Mouse (Mus musculus) midbrain, embryonic 12.5 days (tissue): Measurements from ENCODE around the gene Cdadc1. TPM values are rescaled to one million over a fixed set of nuclear protein-coding genes. Genes with fewer than 3 reads are reported as not detected.
"Not testable (repeated sequence)": the region's sequence is repeated elsewhere in the genome, so short reads cannot be mapped to it uniquely, and the experiment has no call there.

Source experiments
- ATAC-seq: fragments of 200-750 bp; cut with Nextera tagmentation; 2 replicates; pipeline ENCODE4 v1.8.0; 2017; ENCODE audit warnings: low read depth, moderate TSS enrichment, moderate library complexity; ENCODE audit not compliant: low FRiP score
- H3K27ac ChIP-seq: fragments of 300-500 bp; sonication (generic); replicated peaks from 2 replicates; pipeline ENCODE4 v1.5.1; 2016; ENCODE audit warnings: mild to moderate bottlenecking
- H3K27me3 ChIP-seq: fragments of 300-500 bp; sonication (generic); 2 replicates; pipeline ENCODE4 v1.6.1; 2016; ENCODE audit warnings: mild to moderate bottlenecking
- H3K36me3 ChIP-seq: fragments of 300-500 bp; sonication (generic); 2 replicates; pipeline ENCODE4 v1.6.1; 2016
- H3K4me1 ChIP-seq: fragments of 300-500 bp; sonication (generic); 2 replicates; pipeline ENCODE4 v1.6.1; 2016
- H3K4me2 ChIP-seq: fragments of 300-500 bp; sonication (generic); replicated peaks from 2 replicates; pipeline ENCODE4 v1.6.1; 2016; ENCODE audit warnings: mild to moderate bottlenecking, moderate library complexity
- H3K4me3 ChIP-seq: fragments of 300-500 bp; sonication (generic); 2 replicates; pipeline ENCODE4 v1.5.1; 2016; ENCODE audit warnings: mild to moderate bottlenecking
- H3K9ac ChIP-seq: fragments of 300-500 bp; sonication (generic); replicated peaks from 2 replicates; pipeline ENCODE4 v1.6.1; 2016; ENCODE audit warnings: mild to moderate bottlenecking, moderate library complexity
- H3K9me3 ChIP-seq: fragments of 300-500 bp; sonication (generic); 2 replicates; pipeline ENCODE4 v1.6.1; 2016; ENCODE audit warnings: mild to moderate bottlenecking
- WGBS: fragments of 180-500 bp; shearing (Covaris S2); methylation state at CpG from one replicate; pipeline ENCODE4 v1.1.7; 2016; 5-methylcytosine and 5-hydroxymethylcytosine counted together
- polyA plus RNA-seq: library from polyadenylated mRNA; unstranded; fragments of >200 nt; fragmentation: Nextera tagmentation; extraction: Ambion mirVana; gene quantifications from 2 replicates; pipeline ENCODE4 v1.2.1, GENCODE M21; 2016

Gene Cdadc1
- polyA plus RNA-seq, 1 experiment from 2014 or later = 33.1 TPM

DNA sequence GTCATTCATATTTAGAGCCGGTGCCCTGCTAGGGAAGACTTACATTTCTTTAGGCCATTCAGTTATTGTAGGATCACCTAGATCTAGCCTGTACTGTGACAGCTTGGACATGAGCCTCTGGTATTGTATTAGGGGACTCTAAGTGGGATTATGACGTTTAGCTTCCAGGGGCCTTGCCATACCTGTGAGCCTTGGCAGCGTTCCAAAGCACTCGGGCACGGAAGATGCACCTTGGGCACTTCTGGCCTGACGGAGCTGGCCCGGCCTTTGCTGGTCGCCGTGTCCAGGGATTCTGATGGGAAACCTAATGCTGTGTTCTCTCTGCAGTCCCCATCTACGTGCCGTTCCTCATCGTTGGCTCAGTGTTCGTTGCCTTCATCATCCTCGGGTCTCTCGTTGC lies 31.5 kb upstream of the Cdadc1 start:
- Histone ChIP-seq H3K4me3 (no peak overlapping the region), H3K36me3 (peaks cover 6% of the 10 kb centered on the region; the same call in 1 of the 2 replicates), H3K9me3 (no peaks in the 10 kb centered on the region), H3K27ac (no peak overlapping the region), H3K4me2 (no peak overlapping the region), H3K4me1 (peaks cover 32% of the 10 kb centered on the region), H3K9ac (no peak overlapping the region), H3K27me3 (peaks cover 34% of the 10 kb centered on the region)
- ATAC-seq = no peak
- 91% methylated on average over 15 of the region's 15 CpGs for WGBS

DNA sequence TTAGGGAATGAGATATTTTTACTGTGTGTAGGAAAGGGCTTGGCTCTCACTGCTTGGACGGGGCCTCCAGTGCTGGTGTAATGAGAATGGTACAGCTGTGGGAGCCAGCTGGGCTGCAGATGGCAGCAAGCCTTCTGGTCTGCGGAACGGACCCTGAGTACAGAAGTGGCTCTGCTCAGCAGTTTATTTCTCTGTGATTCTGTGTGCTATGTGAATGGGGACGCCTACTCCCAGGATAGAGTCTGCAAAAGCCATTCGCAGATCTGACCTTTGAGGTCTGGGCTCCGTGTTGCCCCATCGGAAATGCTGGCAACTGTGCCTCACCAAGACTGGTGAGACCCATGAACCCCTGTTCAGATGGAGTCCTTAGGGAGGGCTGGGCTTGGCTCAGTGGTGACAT lies 30.1 kb upstream of the Cdadc1 start:
- no peak for ATAC-seq
- H3K9ac ChIP-seq = no peak overlapping the region
- H3K27ac ChIP-seq = no peak overlapping the region
- peaks cover 47% of the 10 kb centered on the region for H3K27me3 ChIP-seq
- H3K36me3 ChIP-seq = peaks cover 6% of the 10 kb centered on the region; the same call in 1 of the 2 replicates
- H3K4me1 ChIP-seq = peaks cover 33% of the 10 kb centered on the region
- WGBS = 33% methylated on average over 7 of the region's 7 CpGs
- H3K4me2 ChIP-seq = peak overlapping the region; percentile 77
- H3K9me3 ChIP-seq = no peaks in the 10 kb centered on the region
- H3K4me3 ChIP-seq = peak overlapping the region; percentile 66

DNA sequence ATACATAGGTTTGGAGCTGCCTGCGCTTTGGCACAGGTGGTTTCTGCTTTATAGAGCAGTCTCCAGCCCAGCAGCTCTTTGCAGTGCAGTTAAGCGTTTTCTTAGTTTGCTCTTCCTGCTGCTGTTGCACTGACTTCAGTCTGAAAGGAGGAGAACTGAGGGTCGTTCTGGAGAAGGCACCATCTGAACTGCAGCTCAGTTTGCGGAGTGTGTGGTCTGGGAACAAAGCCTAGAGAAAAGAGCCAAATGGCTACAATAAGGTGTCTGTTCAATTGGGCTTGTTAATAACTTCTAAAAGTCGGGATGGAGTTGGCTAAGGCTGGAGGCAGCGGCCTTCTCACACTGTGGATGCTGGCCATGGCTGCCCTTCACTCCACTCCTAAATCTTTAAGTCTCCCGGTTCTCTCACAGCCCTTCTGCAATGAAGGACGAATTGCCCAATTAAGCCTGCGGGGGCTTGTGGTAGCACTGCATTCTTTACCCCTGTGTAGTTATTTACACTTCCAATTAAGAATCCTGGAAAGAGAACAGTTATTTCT lies 29.5 kb upstream of the Cdadc1 start:
- Histone ChIP-seq H3K4me1 (peaks cover 33% of the 10 kb centered on the region), H3K36me3 (peaks cover 6% of the 10 kb centered on the region; the same call in 1 of the 2 replicates), H3K9ac (no peak overlapping the region), H3K27ac (no peak overlapping the region; the same call in 1 of the 2 replicates), H3K27me3 (peaks cover 52% of the 10 kb centered on the region), H3K9me3 (no peaks in the 10 kb centered on the region), H3K4me2 (peak overlapping the region; percentile 77), H3K4me3 (peak overlapping the region; percentile 66)
- no peak for ATAC-seq
- WGBS = 21% methylated on average over 9 of the region's 9 CpGs

DNA sequence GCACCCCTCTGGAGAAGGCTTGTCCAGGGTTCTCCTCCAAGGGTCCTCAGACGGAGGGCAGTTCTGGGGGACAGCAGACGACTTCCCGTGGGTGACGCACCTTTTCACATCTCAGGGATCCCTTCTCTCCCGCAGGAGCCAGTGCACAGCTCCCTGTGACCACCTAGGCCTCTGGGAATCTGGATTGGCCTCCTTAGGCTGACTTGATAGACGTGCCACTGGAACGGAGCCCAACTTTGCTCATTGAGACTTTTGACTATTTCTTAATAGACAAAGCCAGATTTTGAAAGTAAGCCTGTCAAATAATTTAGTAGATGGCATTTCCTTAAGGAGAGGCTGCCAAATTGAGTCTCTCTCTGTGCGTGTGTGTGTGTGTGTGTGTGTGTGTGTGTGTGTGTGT lies 29.0 kb upstream of the Cdadc1 start:
- H3K36me3 ChIP-seq = peaks cover 6% of the 10 kb centered on the region; the same call in 1 of the 2 replicates
- H3K4me1 ChIP-seq = peaks cover 33% of the 10 kb centered on the region
- WGBS = 23% methylated on average over 8 of the region's 8 CpGs
- H3K27ac ChIP-seq = no peak overlapping the region
- H3K4me2 ChIP-seq = peak overlapping the region; percentile 77
- ATAC-seq = no peak
- no peaks in the 10 kb centered on the region for H3K9me3 ChIP-seq
- H3K9ac ChIP-seq = peak overlapping the region; percentile 64; the same call in 1 of the 2 replicates
- H3K4me3 ChIP-seq = peak overlapping the region; percentile 66
- H3K27me3 ChIP-seq = peaks cover 57% of the 10 kb centered on the region

DNA sequence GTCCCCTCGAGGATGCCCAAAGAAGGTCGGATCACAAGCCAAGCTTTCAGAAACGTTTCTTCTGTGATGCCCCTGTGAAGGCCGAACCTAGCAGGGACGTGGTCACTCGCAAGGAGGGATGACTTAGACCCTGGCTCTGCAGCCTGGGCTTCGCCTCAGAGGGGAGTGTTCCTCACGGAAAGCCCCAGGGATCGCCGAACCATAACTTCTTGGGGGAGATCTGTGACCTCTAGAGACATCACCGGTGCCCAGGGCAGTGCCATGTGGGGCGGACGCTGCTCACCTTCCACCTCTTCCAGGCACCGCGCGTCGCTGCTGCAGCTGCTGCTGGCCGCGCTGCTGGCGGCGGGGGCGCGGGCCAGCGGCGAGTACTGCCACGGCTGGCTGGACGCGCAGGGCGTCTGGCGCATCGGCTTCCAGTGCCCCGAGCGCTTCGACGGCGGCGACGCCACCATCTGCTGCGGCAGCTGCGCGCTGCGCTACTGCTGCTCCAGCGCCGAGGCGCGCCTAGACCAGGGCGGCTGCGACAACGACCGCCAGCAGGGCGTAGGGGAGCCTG lies 28.1 kb upstream of the Cdadc1 start:
- under 1% methylated on average over 51 of the region's 51 CpGs for WGBS
- peaks cover 6% of the 10 kb centered on the region; the same call in 1 of the 2 replicates for H3K36me3 ChIP-seq

DNA sequence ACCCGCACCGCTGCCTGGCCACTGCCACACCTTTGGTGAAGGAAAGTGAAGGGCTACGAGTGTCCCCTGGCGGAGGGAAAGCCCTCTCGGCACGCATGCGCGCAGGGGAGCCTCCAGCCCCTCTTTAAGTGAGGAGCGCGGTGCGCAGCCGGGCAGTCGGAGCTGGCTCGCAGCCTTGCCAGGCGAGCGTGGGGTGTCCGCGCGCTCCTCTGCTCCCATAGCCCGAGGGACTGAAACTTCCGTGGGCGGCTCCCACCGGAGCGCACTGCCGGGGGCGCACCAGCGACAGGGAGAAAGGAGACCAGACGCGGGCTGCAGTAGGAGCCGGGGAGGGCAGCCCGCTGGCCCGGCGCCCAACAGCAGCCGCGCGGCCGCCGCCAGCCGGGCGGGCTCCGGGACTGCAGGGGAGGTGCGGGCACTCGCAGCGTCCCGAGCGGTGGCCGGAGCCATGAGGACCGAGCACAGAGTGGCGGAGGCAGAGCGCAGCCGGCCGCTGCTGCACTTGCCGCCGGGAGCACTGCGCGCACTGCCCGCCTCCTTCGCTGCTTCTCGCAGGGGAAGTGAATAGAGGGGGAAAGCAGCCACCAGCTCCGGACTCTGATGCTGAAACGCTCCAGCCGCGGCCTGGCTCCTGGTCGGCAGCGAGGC lies 27.5 kb upstream of the Cdadc1 start, which contains the start of gene Shisa2:
Shisa2 (plus strand) TSS at position 151 of the 648 bp plus-strand sequence.
- Histone ChIP-seq H3K9ac (peak within 1 kb of the TSS; percentile 64), H3K4me2 (peak within 1 kb of the TSS; percentile 77), H3K4me1 (peaks cover 33% of the 10 kb centered on the region), H3K27ac (peak within 1 kb of the TSS; percentile 83), H3K36me3 (peaks cover 6% of the 10 kb centered on the region; the same call in 1 of the 2 replicates), H3K9me3 (no peaks in the 10 kb centered on the region), H3K27me3 (peaks cover 57% of the 10 kb centered on the region), H3K4me3 (peak within 1 kb of the TSS; percentile 66)
- under 1% methylated on average over 62 of the region's 65 CpGs for WGBS
- peak; percentile 87 for ATAC-seq

More for the DNA sequence above, 28.1 kb upstream of the Cdadc1 start:
- peaks cover 33% of the 10 kb centered on the region for H3K4me1 ChIP-seq
- peak overlapping the region; percentile 64 for H3K9ac ChIP-seq
- H3K9me3 ChIP-seq = no peaks in the 10 kb centered on the region
- H3K4me2 ChIP-seq = peak overlapping the region; percentile 77
- peak overlapping the region; percentile 83 for H3K27ac ChIP-seq
- peak; percentile 69 for ATAC-seq
- peak overlapping the region; percentile 66 for H3K4me3 ChIP-seq
- peaks cover 57% of the 10 kb centered on the region for H3K27me3 ChIP-seq

DNA sequence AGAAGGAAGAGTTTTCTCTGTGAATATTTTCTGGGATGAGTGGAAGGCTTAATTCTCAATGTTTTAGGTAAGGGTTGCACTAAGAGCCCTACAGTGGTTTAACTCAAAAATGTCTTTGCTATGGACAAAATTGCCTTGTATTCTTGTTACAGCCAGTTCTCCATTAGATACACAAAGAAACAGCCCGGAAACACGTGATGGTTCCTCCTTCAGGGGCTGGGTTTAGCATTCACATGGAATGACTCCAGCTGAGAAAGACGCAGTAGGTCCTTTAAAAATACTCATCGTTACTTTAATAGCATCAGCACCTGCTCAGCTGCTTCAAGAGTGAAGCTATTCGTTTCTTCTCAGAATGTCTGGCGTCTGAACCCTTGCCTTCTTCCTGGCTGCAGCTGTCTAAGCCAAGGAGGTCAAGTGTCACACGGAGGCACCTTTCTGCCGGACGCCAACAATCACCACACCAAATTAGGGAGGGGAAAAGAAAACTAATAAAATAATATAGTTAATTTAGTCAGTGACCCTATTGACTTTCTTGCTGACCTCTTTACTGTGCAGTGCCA lies 26.6 kb upstream of the Cdadc1 start:
- no peak for ATAC-seq
- peaks cover 57% of the 10 kb centered on the region for H3K27me3 ChIP-seq

DNA sequence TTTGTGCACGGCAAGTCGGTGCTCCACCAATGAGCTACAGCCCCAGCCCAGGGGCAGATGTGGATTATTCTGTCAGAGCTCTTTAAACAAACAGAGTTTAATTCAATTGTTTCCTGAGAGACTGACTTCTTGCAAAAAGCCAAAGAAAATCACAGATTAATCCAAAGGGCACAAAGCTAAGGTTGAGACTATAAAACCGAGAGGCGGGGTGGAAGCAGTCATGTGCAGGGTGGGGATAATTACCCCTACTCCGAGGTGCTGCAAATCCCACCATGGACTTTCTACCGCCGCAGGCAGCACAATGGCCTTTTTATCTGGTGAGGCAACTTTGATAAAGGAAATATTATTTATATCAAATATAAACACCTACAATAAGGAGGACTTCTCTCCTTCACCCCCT lies 19.0 kb upstream of the Cdadc1 start:
- Histone ChIP-seq H3K27me3 (peaks cover 10% of the 10 kb centered on the region), H3K27ac (no peak overlapping the region), H3K4me1 (no peaks in the 10 kb centered on the region), H3K9me3 (no peaks in the 10 kb centered on the region), H3K4me2 (no peak overlapping the region), H3K36me3 (no peaks in the 10 kb centered on the region), H3K9ac (no peak overlapping the region), H3K4me3 (no peak overlapping the region)
- ATAC-seq = no peak
- WGBS = 33% methylated on average over 7 of the region's 7 CpGs

More for the DNA sequence above, 26.6 kb upstream of the Cdadc1 start:
- 33% methylated on average over 9 of the region's 9 CpGs for WGBS
- H3K9me3 ChIP-seq = no peaks in the 10 kb centered on the region
- peak overlapping the region; percentile 77 for H3K4me2 ChIP-seq
- no peak overlapping the region for H3K9ac ChIP-seq
- peaks cover 31% of the 10 kb centered on the region for H3K4me1 ChIP-seq
- H3K4me3 ChIP-seq = no peak overlapping the region
- no peaks in the 10 kb centered on the region for H3K36me3 ChIP-seq
- H3K27ac ChIP-seq = no peak overlapping the region

DNA sequence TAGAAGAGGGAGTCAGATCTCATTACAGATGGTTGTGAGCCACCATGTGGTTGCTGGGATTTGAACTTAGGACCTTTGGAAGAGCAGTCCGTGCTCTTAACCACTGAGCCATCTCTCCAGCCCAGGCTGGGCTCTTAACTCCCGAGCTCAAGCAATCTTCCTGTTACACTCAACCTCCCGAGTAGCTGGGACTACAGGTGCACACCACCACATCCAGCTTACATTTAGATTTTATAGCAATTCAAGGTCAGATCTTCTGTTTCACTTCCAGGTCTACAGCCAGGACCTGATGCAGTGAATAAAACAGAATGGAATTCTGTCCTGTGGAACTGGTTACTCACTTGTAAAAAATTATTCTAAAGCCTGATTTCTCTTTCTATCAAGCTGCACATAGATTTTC lies 16.4 kb upstream of the Cdadc1 start:
- H3K9me3 ChIP-seq, H3K9ac ChIP-seq, H3K4me2 ChIP-seq, H3K36me3 ChIP-seq, H3K4me3 ChIP-seq, H3K4me1 ChIP-seq, H3K27me3 ChIP-seq, H3K27ac ChIP-seq, ATAC-seq: not testable (repeated sequence)
- WGBS = 85% methylated on average over 3 of the region's 3 CpGs

DNA sequence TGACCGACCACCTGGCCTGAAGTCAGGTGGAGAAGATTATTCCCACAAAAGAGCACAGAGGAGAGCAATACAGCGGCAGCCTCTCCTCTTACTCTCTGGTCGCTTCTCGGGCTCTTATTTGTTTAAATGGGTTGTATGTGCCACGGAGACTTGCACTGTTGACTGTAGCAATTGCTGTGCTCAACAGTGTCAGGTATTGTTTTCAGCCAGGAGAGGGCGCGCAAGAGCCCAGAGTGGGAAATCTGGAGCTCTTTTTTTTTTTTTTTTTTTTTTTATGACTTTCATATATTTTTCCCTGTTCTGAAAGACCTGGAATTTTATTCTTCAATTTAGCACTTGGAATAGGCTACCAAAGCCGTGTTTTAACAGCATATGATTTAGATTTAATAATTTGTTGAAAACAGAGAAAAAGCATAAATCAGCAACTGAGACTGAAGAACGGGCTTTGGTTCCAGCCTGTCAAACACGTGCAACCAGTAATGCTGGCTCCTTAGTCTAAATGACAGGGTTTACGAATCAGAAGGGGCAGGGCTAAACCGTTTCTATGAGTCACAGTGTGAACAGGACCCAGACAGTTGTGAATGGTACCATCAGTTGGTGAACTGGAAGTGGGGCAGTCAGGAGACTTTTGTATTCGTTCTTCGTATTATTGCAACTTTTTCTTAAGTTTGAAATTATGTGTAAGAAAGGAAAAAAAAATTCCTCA lies 15.3 kb upstream of the Cdadc1 start:
- Histone ChIP-seq H3K4me1 (no peaks in the 10 kb centered on the region), H3K36me3 (no peaks in the 10 kb centered on the region), H3K4me2 (no peak overlapping the region), H3K9ac (no peak overlapping the region), H3K9me3 (no peaks in the 10 kb centered on the region), H3K27ac (no peak overlapping the region), H3K4me3 (no peak overlapping the region), H3K27me3 (peaks cover 9% of the 10 kb centered on the region)
- WGBS = 59% methylated on average over 14 of the region's 14 CpGs
- no peak for ATAC-seq

DNA sequence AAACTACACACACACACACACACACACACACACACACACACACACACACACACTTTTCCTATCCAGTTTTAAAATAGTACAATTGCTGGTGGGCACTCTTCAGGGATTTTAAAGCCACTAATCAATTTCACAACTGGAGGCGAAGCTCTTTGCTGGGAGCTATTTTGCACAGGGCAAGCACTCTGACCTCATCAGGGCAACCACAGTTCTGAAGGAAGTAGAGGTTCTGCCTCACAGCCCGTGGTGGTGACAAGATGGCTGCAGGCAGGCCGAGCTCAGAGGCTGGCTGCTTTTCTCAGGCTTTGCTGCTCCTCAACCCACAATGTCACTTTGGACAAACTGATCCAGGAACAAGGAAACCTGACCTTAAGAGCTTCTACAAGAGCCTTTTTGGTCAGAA lies 9.3 kb upstream of the Cdadc1 start:
- no peak overlapping the region for H3K27ac ChIP-seq
- 47% methylated on average over 3 of the region's 3 CpGs for WGBS
- H3K4me1 ChIP-seq = no peaks in the 10 kb centered on the region
- peaks cover 16% of the 10 kb centered on the region; the same call in 1 of the 2 replicates for H3K27me3 ChIP-seq
- H3K4me2 ChIP-seq = no peak overlapping the region
- H3K9ac ChIP-seq = no peak overlapping the region
- no peaks in the 10 kb centered on the region for H3K36me3 ChIP-seq
- no peaks in the 10 kb centered on the region for H3K9me3 ChIP-seq
- ATAC-seq = no peak
- no peak overlapping the region for H3K4me3 ChIP-seq
